Mouse (Mus musculus): Measurements from ENCODE around the gene Jsrp1.

Gene Jsrp1

GRCm38 (mm10) chr10:80758651-80759050 is 54.6 kb downstream of the Jsrp1 start:
- no peak for DNase-seq (ENCODE audit: low read depth, low spot score)

All from telencephalon, adult 2 months (tissue).